Mouse (Mus musculus): ENCODE results near the gene Rasgef1c.
A peak's percentile ranks its signal among the peaks of the same experiment; 100 is the strongest.

DNA sequence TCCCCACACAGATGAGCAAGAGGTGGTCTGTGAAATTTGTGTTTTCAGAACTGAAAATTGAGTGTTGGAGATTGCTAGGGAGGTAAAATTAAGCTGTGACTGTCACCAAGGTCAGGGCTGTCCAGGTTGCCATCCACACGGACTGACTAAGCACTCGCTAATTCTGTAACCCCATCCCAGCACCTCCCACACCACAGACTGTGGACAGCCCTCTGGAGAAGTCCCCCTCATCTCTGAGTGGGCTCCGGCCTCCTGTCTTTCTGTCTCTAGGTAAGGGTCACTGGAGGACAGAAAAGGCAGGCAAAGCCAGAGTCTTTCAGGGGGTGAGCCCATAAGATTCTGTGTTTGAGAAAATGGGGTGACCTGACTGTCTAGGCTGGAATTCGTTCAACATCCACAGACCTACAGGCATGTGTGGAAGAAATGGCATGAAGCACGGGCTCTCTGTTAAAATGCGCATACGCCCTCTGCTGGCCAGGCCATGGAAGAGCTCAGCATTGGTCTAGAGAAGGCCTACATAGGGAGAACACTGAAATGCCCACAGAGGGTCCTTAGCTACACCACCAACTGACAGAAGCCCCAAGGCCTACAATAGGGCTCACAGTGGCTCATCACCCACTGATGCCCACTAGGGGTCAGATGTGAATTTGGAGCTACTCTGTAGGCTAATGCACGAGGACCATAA is 54.1 kb downstream of the Rasgef1c start:
- peak; percentile 63 for TF ChIP-seq CTCF (IDR thresholded peaks at IDR 0.05; ENCODE audit: control insufficient read depth, insufficient read depth, insufficient read length)
- no peak for TF ChIP-seq USF1 (IDR thresholded peaks at IDR 0.05; ENCODE audit: low read depth)
- TF ChIP-seq CEBPB (IDR thresholded peaks at IDR 0.05; ENCODE audit: low read depth): no peak
- no peak for TF ChIP-seq MAX (IDR thresholded peaks at IDR 0.05)
- TF ChIP-seq MYOD1 (IDR thresholded peaks at IDR 0.05; ENCODE audit: control insufficient read depth, insufficient read length, low read depth): no peak
- no peak for TF ChIP-seq MYOG (IDR thresholded peaks at IDR 0.05; ENCODE audit: control insufficient read depth, extremely low read depth, insufficient read length)
- TF ChIP-seq FOSL1 (IDR thresholded peaks at IDR 0.05; ENCODE audit: insufficient read depth, low read length, poor library complexity, severe bottlenecking): no peak

All from C2C12 (cell line).